Mouse (Mus musculus) layer of hippocampus, adult 9-11 months (tissue): ENCODE measurements around the gene Gm20388.

Experiments
- DNase-seq: peaks from one replicate; pipeline ENCODE4 v3.0.0; 2022

Gene Gm20388

DNA sequence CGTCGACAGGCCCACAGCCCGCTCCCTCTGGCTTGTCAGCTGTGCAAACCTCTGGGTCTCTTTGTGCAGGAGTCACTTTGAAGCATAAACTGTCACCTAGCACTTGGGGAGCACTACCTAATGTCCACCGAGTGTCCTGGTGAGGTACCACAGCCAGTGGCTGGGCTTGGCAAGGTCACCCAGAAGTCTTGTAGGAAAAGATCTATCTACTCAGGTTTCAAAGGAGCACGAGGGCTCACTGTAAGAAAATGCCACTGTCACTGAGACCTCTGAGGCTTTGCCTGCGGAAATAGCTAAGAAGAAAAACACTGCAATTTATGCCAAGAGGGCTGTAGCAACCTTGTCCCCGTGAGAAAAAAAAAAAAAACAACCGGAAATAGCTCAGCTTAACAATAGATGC lies 4165.3 kb downstream of the Gm20388 start:
- DNase-seq, result no peak

DNA sequence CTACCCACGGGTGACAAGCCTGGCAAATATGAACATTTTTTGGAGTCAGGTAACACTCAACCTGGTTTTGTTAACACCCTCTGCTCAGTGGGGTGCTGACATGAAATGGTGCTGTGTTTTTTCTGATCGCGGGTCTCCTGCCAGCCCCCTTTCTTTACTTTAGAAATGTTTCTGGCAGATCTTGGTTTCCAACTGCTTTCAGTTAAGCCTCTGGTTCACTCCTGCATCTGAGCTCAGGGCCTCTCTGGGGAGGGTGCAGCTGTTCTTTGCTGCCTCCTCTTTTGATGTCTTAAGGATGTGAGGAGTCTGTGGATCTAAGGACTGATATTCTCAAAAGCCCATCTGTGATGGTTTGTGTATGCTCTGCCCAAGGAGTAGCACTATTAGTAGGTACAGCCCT lies 4165.8 kb downstream of the Gm20388 start:
- DNase-seq, result no peak

DNA sequence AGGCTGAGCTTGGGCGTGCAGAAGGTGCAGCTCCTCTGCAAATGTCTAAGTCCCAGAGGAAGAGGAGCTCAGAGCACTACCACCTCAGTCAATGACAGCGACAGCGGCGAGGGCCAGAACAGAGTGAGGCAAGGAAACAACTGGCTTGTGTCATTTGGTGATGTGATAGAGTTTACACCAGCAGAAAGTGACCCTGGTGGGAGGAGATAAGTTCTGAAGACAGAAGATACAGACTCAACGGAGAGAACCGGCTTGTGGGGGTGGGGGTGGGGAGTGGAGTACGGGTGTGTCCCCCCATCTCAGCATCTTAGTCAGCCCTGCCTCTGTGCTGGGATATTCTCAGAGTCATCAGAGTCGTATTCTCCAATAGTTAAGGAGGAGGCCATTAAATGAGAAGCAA lies 4166.7 kb downstream of the Gm20388 start:
- no peak for DNase-seq

DNA sequence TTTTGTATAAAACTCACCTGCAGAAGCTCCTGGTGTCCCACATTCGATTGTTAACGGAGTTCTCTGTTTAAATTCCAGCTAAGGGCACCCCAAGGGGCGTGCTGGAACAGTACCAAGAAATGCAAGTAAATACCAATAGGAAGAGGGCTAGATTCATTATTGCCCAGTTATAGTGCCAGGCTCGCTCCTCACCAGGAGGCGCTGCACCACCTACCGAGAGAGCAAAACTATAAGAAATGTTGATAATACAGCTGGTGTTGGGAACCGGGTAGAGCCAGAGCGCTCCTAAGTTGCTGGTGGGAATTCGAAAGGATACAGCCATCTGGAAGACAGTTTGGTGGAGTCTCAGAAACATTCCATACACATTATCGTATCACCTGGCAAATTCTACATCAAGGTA lies 4167.4 kb downstream of the Gm20388 start:
- DNase-seq, result peak; percentile 11

DNA sequence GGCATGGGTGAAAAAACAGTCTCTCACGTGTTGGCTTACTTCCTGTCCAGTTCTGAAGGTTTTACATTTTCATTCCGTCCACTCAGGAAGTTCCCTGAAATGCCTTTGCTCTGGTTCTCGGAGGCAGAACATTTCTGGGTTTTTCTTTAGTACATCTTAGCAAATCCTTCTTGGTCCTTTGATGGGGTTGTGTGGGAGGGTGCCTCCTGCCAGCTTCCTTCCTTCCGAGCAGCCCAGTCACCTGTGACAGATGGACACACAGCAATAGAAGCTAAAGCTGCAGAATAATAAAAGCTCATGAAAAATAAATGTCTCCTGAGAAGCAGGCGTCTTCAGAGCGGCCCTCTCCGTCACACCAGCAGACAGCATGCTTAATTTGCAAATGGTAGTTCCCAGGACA lies 4168.3 kb downstream of the Gm20388 start:
- no peak for DNase-seq

DNA sequence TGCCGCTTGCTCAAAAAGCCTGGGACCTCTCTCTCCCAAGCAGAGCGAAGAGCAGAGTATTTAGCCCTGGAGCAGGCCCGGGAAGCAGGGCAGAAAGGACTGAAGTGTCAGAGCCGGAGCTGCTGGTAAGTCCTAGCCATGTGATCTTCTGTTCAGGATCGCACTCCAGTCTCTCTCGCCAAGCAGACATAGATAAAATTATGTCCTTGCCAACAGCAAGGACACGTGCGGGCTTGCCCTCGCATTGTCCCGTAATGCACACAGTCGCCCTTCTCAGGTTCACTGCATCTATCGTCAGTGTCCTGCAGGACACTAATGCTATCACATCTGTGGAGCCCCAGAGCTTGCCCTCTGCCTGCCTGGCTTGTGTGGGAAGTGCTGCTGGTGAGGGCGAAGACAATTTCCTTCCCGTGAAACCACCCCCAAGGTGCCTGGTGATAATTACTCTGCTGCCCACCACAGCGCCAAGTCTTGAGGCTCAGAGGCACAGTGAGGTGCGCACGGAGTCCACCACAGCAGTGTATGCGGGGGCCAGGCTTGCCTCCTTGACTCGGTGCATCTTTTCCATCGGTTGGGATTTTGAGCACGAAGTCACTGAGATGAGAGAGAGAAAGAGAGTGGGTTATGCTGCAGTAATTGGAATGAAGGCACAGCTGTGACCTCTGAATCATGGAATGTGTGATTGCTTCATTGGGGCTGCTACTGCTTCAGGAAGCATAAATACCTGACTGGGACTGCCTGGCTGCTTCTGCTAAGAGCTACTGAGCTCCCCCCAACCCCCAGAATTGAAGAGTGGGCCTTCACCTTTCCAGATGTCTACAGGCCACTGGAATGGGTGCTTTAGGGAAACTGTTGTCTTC lies 4170.1 kb downstream of the Gm20388 start:
- no peak for DNase-seq

DNA sequence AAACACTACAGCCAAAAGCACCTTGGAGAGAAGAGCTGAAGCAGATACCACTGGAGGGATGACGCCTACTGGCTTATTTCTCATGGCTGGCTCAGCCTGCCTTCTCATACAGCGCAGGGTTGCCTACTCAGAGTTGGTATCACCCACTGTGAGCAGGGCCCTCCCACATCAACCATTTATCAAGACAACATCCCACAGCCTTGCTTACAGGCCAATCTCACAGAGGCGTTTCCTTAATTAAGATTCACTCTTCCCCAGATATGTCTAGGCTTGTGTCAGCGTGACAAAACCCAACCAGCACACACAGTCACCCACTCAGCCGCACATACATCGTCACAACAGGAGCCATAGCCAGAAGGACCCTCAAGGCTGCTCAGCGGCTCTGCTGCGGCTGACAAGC lies 4172.0 kb downstream of the Gm20388 start:
- peak; percentile 27 for DNase-seq

DNA sequence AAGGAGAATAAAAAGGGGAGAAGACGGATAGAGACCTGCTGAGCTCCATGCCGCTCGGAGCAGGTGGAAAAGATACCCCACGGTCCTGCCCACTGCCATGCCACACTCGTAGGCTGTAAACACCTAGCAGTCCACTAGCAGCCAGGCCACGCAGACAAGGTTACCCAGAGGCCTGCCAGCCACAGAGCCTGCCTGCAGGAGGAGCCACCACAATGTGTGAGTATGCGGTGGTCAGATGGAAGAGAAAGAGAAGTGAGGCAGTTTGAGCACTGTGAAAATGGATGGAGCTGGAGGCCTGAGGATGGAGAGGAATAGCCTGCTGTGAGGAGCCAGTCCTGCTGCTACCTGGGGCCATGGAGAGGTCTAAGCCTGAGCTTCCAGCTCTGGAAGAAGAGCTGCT lies 4173.0 kb downstream of the Gm20388 start:
- DNase-seq, result no peak

DNA sequence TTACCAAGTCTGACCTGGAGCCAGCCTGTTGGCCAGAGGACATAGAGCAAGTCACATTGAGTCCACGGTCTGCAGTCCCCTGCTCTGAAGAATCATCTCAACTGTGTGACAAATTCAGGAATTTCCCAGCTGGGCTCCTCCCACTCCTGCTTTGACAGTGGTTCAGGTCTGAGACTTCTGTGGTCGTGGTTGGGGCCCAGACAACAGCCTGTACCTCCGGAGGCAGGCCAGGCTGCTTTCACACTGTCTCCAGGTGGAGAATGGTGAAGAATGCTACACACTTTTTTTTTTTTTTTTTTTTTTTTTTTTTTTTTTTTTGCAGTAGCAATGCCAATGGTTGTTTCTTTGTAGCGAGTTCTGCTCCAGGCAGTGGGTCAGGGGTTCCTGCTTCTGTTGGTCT lies 4175.0 kb downstream of the Gm20388 start:
- DNase-seq, result no peak

DNA sequence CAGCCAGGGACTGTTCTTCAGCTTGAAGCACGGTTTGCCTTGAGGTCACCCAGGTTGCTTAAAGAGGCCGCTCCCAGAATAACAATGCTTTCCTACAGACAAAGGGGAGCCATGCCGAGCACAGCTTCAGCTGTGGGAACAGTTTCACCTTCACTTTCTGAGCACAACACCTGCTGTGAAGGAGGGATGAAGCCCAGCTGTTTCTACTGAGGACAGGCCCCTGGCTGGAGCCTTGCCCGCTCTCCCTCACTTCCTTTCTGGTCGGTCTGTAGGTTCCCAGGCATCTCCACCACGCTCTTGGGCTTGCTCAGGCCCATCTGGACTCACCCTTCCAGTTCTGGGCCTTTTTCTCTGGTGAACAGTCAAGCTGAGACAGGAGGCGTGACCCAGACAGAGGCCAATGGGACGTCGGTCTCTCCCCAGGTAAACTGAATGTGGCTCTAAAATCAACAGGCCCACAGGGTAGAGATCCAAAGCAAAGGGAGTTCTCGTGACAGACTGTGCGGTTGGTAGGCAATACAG lies 4177.5 kb downstream of the Gm20388 start:
- DNase-seq, result no peak

DNA sequence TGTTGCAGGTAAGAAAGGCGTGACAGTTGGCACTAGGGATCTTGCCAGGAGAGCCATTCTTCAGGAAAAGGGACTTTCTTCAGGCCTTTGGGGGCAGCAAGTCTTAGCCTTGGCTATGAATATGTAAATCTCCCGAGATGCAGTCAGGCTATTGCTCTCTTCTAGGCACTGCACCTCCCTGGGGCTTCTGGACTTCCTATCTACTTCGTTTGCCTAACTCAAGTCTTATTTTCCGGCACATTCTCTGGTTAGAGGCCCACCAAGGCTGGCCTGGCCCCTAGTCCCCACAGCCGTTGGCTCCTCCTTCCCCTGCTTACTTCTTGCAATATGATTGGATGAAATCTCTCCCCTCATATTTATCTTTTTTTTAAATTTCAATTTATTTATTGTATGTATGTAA lies 4178.4 kb downstream of the Gm20388 start:
- DNase-seq, result no peak

DNA sequence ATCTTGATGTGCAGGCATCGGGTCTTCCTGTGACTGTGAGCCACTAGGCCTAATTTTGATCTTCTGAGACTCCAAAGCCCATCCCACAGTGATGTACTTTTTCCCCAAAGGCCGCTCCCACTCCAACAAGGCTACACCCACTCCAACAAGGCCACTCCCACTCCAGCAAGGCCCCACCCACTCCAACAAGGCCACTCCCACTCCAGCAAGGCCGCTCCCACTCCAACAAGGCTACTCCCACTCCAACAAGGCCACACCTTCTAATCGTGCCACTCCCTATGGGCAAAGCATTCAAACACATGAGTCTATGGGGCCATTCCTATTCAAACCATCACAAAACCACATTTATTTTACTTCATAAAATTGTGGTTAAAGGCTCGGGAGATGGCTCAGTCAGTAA lies 4179.8 kb downstream of the Gm20388 start:
- DNase-seq, result no peak

DNA sequence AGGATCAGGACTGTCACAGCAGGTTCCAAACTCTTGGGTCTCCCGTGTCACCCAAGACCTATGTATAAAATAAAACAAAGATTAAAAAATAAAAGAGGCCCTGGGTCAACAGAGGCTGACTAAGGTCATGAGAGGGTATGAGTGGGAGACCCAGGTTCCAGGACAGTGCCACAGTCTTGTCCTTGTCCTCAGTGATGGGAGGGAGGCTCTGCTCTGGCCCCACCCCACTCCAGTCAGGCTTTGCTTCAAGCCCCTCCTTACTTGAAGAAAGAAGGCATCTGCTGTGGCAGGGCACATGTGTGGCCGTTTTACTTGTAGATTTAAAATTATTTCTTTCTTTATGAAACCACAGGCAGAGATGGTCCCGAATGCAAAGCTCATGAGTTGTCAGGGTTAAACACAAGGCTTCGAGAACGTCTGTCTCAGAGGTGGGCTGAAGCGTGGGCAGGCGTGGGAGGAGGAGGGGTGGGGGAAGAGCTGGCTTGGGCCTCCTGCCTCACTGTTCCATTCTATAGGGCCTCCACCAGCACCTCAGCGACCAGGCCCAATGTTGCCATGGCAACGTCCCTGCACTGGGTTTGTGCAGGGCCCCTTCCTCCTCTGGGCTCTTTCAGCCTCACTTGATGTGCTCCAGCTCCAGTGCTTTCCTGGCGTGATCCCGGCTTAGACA lies 4188.4 kb downstream of the Gm20388 start:
- DNase-seq, result peak; percentile 6

DNA sequence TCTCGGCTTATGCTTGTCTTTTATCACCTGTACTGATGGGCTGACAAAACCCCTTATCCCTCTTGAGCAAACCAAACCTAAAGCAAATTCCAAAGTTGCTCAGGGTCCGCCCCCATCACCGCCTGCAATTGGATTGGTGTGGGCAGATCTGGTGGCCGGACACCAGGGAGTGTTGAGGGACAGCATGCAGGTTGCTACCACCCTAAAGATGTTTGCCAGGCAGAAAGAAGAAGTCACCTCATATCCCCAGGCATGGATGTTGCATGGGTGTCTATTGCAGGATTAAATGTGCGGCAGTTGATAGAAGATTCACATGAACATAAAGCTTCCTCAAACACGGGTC lies 4189.0 kb downstream of the Gm20388 start:
- no peak for DNase-seq

DNA sequence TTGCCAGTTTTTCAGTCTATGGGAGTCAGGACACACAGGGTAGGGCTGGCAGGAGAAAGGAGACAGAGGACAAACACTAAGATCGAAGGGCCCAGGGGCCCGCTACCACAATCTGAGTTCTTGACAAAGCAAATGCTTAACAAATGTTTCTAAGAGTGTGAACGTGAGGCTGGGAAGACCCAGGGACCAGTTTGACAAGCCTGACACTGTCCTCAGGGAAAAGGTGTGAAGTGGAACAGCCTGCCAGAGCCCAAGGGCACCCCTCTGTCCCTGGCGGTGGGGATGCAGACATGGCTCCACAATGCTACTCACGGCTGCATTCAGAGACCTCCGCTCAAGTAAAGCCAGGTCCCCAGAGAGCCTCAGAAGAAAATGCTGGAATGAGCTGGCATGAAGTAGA lies 4195.2 kb downstream of the Gm20388 start:
- no peak for DNase-seq

DNA sequence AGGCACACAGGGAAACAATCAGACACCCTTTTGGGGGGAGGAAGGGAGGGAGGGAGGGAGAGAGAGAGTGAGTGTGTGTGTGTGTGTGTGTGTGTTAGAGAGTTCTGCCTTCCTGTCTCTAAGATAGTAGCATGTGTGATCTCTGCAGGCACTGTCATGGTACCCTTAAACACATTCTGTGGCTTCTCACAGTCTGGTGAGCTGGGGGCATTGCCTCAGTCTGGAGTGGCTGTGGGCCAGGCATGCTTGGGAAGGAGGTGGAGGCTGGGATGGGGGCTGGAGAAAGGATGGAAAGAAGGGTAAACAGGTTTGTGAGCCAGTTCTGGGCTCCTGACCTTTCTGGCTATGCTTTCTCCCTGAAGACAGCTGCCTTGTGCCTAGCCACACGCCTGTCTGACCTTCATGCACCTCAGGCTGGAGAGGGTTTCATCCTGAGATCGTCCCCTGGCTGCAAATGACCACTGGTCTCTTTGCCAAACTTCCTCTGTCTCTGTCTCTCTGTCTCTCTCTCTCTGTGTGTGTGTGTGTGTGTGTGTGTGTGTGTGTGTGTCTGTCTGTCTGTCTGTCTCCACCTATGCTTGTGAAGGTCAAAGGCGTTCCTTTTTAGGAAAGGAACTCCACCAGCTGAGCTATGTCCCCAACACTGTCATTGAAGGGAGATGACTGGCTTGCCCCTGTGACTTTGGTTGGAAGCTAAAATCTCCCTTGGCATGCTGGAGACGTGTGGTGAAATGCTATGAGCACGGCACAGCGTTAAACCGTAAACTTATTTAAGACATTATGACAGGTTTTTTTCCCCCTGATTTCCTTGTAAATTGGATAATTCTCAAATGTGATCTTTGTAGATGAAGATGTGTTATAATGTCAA lies 4195.9 kb downstream of the Gm20388 start:
- DNase-seq, result no peak

DNA sequence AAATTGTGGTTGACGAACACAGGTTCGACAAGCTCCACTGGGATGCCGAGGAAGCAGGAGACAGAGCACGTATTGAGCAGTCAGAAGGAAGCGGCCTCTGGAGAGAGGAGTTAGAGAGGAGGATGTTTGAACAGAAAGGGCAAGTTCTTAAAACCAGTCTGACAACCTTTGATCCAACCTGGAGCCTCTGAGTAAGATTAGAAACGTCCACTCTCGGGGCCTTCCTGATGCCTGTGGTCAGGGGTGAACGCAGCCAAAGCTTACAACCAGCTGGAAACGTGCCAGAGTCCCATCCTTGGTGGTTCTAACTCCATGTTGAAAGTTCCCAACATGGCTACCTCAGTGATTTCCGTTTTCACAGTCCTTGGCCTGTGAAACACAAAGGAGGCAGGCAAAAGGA lies 4202.5 kb downstream of the Gm20388 start:
- DNase-seq, result no peak

DNA sequence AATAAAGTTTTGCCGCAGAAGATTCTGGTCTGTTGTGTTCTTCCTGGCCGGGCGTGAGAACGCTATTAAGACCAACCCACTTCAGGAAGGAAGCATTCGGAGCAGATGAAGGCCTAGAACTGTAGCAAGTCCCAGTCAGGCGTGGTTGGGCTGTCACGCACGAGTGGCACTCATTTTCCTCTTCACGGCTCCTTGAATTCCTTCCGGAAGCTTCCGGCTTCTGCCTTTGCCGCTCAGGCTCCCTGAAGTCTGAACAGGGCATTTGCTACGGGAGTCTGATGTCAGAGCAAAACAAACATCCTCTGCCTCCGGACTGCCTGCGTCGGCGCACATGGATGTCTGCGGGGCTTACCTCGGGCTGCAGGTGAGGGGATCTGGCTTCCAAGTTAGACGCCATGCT lies 4214.6 kb downstream of the Gm20388 start:
- DNase-seq, result no peak

DNA sequence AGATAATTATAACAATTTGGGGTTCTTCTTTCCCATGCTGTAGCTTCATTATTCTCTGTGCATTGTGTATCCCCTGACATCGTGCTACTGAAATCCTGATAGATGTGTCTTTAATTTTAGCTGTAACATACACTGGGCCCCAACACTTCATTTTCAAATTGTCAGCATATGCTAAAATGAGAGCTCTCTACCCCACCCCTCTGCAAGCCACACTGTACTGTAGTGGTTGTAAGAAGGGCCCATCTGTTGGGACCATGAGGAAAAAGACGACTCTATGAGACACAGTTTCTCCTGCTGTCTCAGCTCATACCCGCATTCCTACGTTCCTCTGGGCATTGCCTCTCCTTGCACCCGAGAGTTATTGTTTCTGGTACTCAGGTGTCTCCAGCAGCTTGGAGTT lies 4226.6 kb downstream of the Gm20388 start:
- DNase-seq, result peak; percentile 37

DNA sequence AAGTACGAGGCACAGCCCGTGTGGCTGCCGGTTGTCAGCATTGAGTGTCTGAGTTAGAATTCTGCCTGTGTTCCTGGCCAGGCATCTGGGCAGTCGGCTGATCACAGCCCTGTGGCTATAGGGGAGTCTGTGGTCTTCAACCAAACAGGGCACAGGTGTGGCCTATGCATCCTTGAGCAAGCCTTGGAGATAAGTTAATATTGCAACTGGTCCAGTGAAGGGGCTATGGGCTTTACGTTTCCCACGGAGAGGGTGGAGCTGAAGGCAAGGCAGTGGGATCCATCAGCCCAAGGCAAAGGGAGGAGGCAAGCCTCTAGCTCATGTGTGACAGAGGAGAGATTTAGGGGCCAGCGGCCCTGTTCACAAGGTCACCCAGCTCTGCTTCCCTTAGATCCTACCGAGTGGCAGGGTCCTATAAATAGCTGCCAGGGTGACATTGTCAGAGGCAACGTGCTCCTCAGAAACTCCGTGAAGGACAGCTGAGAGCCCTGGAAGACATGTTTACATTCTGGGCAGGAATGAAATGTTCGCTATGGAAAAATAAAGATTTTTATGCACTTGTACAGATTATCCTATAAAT lies 4229.7 kb downstream of the Gm20388 start:
- DNase-seq, result no peak

DNA sequence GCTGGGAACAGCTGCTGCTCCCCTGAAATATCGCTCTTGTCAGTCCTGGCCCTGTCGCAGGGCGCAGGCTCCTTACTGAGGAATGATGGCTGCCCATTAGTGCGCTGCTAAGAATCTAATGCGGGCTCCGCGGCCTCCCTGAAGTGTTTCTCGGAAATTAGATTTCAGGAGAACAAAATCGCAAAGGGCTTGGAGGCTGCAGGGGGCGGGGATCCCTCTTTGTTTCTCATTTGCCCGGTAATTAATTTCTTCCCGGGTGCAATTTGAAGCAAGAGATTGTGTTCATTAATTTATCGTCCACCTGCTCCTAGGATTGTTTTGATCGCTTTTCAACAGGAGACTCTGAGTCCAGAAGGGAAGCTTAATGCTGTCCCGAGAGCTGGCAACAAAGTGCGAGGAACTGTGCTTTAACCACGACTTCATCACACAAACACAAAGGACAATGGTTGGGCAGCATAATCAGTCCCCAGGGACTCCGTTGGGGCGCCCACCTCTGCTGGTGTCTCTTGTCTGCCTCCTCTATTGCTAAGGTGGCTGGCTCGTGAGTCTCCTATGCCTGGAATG lies 4230.3 kb downstream of the Gm20388 start:
- no peak for DNase-seq

DNA sequence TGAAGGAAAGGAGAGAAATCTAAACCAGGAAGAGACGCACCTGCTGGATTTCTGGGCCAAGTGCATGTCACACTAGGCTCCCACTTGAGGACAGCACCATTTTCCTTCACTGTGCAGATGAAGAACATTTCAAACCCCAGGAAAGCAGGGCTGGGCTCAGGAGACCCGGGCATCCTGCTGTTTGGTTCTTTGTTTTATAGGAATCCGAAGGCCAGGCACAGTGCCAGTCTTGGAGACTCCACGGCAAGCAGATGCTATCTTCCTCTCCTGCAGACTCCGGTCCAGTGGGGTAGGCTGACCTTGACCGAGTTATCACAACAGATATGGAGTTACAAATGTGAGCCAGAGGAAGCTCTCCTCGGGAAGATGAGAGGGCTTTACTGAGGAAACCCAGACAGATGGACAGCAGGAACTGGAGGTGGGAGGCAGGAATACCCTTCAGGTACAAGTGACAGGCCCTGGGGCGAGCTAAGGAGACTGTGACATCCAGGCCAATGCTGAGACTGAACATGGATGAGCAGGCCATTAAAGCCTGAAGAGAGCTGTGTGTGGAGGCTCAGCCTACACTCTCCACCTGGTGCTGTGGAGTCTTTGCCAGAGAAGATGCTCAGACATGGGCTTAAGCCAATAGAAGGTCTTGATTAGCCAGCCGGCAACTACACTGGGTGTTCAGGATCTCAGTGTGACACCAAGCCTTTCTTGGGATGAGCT lies 4231.2 kb downstream of the Gm20388 start:
- peak; percentile 59 for DNase-seq
